Mouse (Mus musculus) heart, adult 2 months (tissue): ENCODE results near the gene Iqschfp. TPM values are rescaled to one million over a fixed set of nuclear protein-coding genes. Genes with fewer than 3 reads are reported as not detected.

Source experiments
- DNase-seq, 2 experiments: peaks; one replicate each; pipeline ENCODE4 v3.0.0; 2021
- H3K27ac ChIP-seq: fragments of 200-600 bp; 2 replicates; pipeline ENCODE4 v1.8.1; 2022
- H3K27me3 ChIP-seq: fragments of 200-500 bp; 2 replicates; pipeline ENCODE4 v1.6.1; 2012; ENCODE audit warnings: mild to moderate bottlenecking, low read length, inconsistent platforms, mixed read lengths; ENCODE audit not compliant: control insufficient read depth, insufficient read depth
- H3K36me3 ChIP-seq: fragments of 200-500 bp; 2 replicates; pipeline ENCODE4 v1.6.1; 2012; ENCODE audit warnings: low read length, inconsistent platforms; ENCODE audit not compliant: control insufficient read depth, insufficient read depth
- H3K4me1 ChIP-seq: fragments of 200-500 bp; 2 replicates; pipeline ENCODE4 v1.6.1; 2011; ENCODE audit warnings: low read length; ENCODE audit not compliant: control insufficient read depth, insufficient read depth
- H3K4me3 ChIP-seq: fragments of 200-600 bp; 2 replicates; pipeline ENCODE4 v1.8.1; 2022
- H3K79me2 ChIP-seq: fragments of 200-500 bp; replicated peaks from 2 replicates; pipeline ENCODE4 v1.6.1; 2012; ENCODE audit warnings: mild to moderate bottlenecking, inconsistent platforms, low read length, moderate library complexity, mixed read lengths; ENCODE audit not compliant: control insufficient read depth, insufficient read depth
- H3K9ac ChIP-seq: fragments of 200-500 bp; 2 replicates; pipeline ENCODE4 v1.6.1; 2012; ENCODE audit warnings: low read depth, mild to moderate bottlenecking, control low read depth, inconsistent platforms, low read length, mixed read lengths
- CTCF ChIP-seq: fragments of 200-600 bp; IDR thresholded peaks from 2 replicates; pipeline ENCODE4 v1.8.1; 2022; ENCODE audit warnings: antibody characterized with exemption, mild to moderate bottlenecking, moderate library complexity
- EP300 ChIP-seq: fragments of 200-500 bp; IDR thresholded peaks from 2 replicates; pipeline ENCODE4 v1.6.1; 2011; ENCODE audit warnings: low read depth, low read length, control low read depth; ENCODE audit not compliant: insufficient read depth
- POLR2A ChIP-seq: fragments of 200-500 bp; IDR thresholded peaks from 2 replicates; pipeline ENCODE4 v1.6.1; 2011; ENCODE audit warnings: mild to moderate bottlenecking, low read depth, low read length, control low read depth; ENCODE audit not compliant: insufficient read depth
- WGBS: fragments of 180-500 bp; shearing (Covaris S2); methylation state at CpG from one replicate; pipeline ENCODE4 v1.1.7; 2018; 5-methylcytosine and 5-hydroxymethylcytosine counted together
- intact Hi-C: fragments of 180-260 bp; cut with DNase I; formaldehyde crosslinking; loops from one replicate; pipeline ENCODE4 v1.15.1; 2025
- polyA plus RNA-seq: library from polyadenylated mRNA; depleted of rRNA; stranded (reverse); fragments of >200 nt; gene quantifications from 2 replicates; pipeline ENCODE4 v1.2.3, GENCODE M21; 2012
- total RNA-seq, 2 experiments: library from RNA; stranded (reverse); gene quantifications; 2 replicates each; pipeline ENCODE4 v1.2.3; 2021

The Iqschfp gene
- total and polyA plus RNA-seq, 3 experiments, result not detected

DNA sequence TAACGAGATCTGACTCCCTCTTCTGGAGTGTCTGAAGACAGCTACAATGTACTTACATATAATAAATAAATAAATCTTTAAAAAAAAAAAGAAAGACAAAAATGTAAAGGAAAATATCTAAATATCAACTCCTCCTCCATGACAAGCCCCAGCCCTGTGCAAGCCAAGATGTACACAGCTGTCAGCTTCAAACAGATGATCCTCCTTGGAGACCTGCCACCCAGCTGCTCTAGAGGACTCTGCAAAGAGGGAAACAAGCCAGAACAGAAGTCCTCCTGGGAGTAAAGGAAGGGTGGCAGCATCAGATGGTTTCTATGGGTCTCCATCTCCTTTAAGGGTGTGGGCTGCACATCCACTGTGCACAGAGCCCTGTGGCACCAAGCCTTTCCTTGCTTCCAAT is 480.9 kb downstream of the Iqschfp start:
- Histone ChIP-seq H3K9ac (no peak overlapping the region), H3K79me2 (no peaks in the 10 kb centered on the region), H3K36me3 (no peaks in the 10 kb centered on the region), H3K27me3 (no peaks in the 10 kb centered on the region), H3K4me3 (no peak overlapping the region), H3K4me1 (no peaks in the 10 kb centered on the region), H3K27ac (no peak overlapping the region)
- intact Hi-C loops, result no loop called here
- 71% methylated on average over 1 of the region's 1 CpGs for WGBS
- DNase-seq, result no peak
- TF ChIP-seq EP300, result no peak
- TF ChIP-seq POLR2A, result no peak
- TF ChIP-seq CTCF, result no peak

- peak in 1 of 2 experiments; percentile 4 for DNase-seq
- H3K9ac ChIP-seq, result no peak overlapping the region
Measured at GRCm38 (mm10) chr3:68375100-68375508, 483.1 kb downstream of the Iqschfp start.

DNA sequence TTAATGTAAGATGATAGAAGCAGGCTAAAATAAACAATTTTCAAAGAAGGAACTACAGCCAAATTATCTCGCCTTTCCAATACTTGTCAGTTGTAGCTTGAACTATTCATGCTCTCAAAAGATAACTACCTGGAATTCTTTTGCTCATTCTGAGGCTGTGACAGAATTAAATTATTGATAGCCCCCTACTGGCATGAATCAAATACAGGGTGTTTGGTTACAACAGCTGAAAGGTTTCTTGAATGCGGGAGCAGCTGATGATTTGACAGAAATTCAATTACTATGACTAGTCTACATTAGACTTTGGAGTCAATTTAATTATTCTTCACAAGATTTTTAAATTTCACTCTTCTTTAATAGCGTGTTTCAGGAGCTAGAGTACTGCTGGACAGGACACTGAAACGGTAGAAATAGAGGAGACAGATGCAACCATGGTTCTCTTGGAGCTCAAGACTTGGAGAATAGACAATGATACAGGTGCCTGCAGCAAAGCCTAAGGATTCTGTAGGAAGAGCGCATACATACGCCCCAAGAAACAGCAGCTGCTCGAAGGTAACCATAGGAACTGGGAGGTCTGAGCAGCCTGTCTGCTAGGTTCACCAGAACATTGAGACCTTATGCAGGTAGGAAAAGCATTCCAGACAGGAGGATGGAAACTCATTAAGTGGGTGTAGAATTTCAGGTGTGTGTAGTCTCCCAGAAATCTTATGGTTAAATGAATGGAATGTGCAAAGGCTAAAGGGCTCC is 485.6 kb downstream of the Iqschfp start:
- intact Hi-C loops, result no loop called here
- no peaks in the 10 kb centered on the region for H3K36me3 ChIP-seq
- H3K79me2 ChIP-seq, result no peaks in the 10 kb centered on the region
- H3K27me3 ChIP-seq, result no peaks in the 10 kb centered on the region
- WGBS, result 86% methylated on average over 7 of the region's 7 CpGs
- H3K4me1 ChIP-seq, result no peaks in the 10 kb centered on the region
- TF ChIP-seq EP300, result no peak
- TF ChIP-seq POLR2A, result no peak
- TF ChIP-seq CTCF, result no peak
- no peak for DNase-seq
- no peak overlapping the region for H3K27ac ChIP-seq
- no peak overlapping the region for H3K4me3 ChIP-seq
- no peak overlapping the region for H3K9ac ChIP-seq

More at GRCm38 (mm10) chr3:68375100-68375508, 483.1 kb downstream of the Iqschfp start:
- H3K79me2 ChIP-seq, result no peaks in the 10 kb centered on the region
- no peaks in the 10 kb centered on the region for H3K27me3 ChIP-seq
- H3K27ac ChIP-seq, result no peak overlapping the region
- no peak overlapping the region for H3K4me3 ChIP-seq
- no peaks in the 10 kb centered on the region for H3K4me1 ChIP-seq
- intact Hi-C loops, result no loop called here
- TF ChIP-seq CTCF (no peak), POLR2A (no peak), EP300 (no peak)
- no peaks in the 10 kb centered on the region for H3K36me3 ChIP-seq
- WGBS, result 35% methylated on average over 10 of the region's 10 CpGs

DNA sequence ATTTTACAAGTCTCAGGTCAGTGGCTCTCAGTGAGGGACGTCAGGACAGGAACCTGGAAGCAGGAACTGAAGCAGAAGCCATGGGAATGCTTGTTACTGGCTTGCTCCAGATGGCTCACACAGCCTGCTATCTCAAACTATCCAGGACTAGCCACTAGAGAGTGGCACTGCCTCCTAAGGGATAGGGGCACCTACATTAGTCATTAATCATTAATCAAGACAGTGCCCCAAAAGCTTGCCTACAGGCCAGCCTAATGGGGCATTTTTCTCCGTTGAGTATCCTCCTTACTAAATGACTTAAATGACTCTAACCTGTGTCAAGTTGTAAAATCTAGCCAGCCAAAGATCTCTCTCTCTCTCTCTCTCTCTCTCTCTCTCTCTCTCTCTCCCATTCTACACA is 486.8 kb downstream of the Iqschfp start:
- Histone ChIP-seq H3K36me3 (no peaks in the 10 kb centered on the region), H3K4me3 (no peak overlapping the region), H3K4me1 (no peaks in the 10 kb centered on the region), H3K79me2 (no peaks in the 10 kb centered on the region), H3K9ac (no peak overlapping the region), H3K27ac (no peak overlapping the region), H3K27me3 (no peaks in the 10 kb centered on the region)
- no peak for TF ChIP-seq EP300
- no peak for TF ChIP-seq CTCF
- no peak for TF ChIP-seq POLR2A
- intact Hi-C loops, result no loop called here
- no peak for DNase-seq
- 77% methylated on average over 2 of the region's 2 CpGs for WGBS

DNA sequence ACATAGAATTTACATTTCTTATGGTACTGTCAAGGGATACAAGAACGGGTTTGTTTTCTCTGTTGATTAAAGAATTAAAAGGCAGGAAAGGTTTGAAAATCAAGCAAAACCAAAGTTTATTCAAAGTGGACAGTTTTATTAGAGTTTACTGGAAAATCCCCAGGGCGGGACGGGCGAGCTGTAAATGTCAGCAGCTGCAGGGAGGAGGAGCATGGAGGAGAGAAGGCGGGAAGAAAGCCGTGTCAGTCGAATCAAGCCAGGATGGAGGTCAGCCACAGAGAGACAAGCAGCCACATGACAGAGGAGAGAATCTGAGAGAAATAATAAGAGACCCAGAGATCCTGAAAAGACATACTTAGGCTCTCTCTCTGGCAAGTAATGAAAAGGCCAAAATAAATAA is 487.2 kb downstream of the Iqschfp start:
- H3K9ac ChIP-seq, result no peak overlapping the region

GRCm38 (mm10) chr3:68383672-68384071 is 491.6 kb downstream of the Iqschfp start:
- no peak for TF ChIP-seq CTCF
- no peak for TF ChIP-seq POLR2A
- no peak for TF ChIP-seq EP300
- intact Hi-C loops, result no loop called here

More for the DNA sequence above, 487.2 kb downstream of the Iqschfp start:
- no peak overlapping the region for H3K4me3 ChIP-seq
- intact Hi-C loops, result no loop called here
- no peak overlapping the region for H3K27ac ChIP-seq
- 61% methylated on average over 7 of the region's 7 CpGs for WGBS
- H3K4me1 ChIP-seq, result no peaks in the 10 kb centered on the region
- no peaks in the 10 kb centered on the region for H3K79me2 ChIP-seq
- no peak for TF ChIP-seq EP300
- H3K36me3 ChIP-seq, result no peaks in the 10 kb centered on the region
- no peaks in the 10 kb centered on the region for H3K27me3 ChIP-seq
- DNase-seq, result no peak

More at GRCm38 (mm10) chr3:68383672-68384071, 491.6 kb downstream of the Iqschfp start:
- Histone ChIP-seq H3K27ac (no peak overlapping the region), H3K27me3 (no peaks in the 10 kb centered on the region), H3K4me3 (no peak overlapping the region), H3K4me1 (no peaks in the 10 kb centered on the region), H3K9ac (no peak overlapping the region), H3K36me3 (no peaks in the 10 kb centered on the region), H3K79me2 (no peaks in the 10 kb centered on the region)
- DNase-seq, result no peak
